Mouse (Mus musculus) ES-Bruce4 (cell line): Measurements from ENCODE around the gene Gm15737. TPM values are rescaled to one million over a fixed set of nuclear protein-coding genes. Genes with fewer than 3 reads are reported as not detected.
A peak's percentile ranks its signal among the peaks of the same experiment; 100 is the strongest.

Experiments used
- H3K27ac ChIP-seq: 2 replicates; pipeline ENCODE4 v1.5.1; 2012; ENCODE audit warnings: low read length, inconsistent platforms; ENCODE audit not compliant: insufficient read depth
- H3K27me3 ChIP-seq: 2 replicates; pipeline ENCODE4 v1.6.1; 2012; ENCODE audit warnings: mild to moderate bottlenecking, low read length, inconsistent platforms; ENCODE audit not compliant: control insufficient read depth, poor library complexity, insufficient read depth, severe bottlenecking
- H3K36me3 ChIP-seq: 2 replicates; pipeline ENCODE4 v1.6.1; 2012; ENCODE audit warnings: inconsistent platforms, mild to moderate bottlenecking, low read length, moderate library complexity; ENCODE audit not compliant: control insufficient read depth, poor library complexity, insufficient read depth, severe bottlenecking
- H3K4me1 ChIP-seq: one replicate; pipeline ENCODE4 v1.8.1; 2011; ENCODE audit warnings: low read length; ENCODE audit not compliant: control insufficient read depth, insufficient read depth
- H3K4me3 ChIP-seq: 2 replicates; pipeline ENCODE4 v1.5.1; 2011; ENCODE audit warnings: low read depth, mild to moderate bottlenecking, low read length
- H3K9ac ChIP-seq: 2 replicates; pipeline ENCODE4 v1.6.1; 2012; ENCODE audit warnings: low read depth, mild to moderate bottlenecking, inconsistent platforms; ENCODE audit not compliant: poor library complexity, severe bottlenecking
- H3K9me3 ChIP-seq: replicated peaks from 2 replicates; pipeline ENCODE4 v1.6.1; 2012; ENCODE audit warnings: mild to moderate bottlenecking, low read length, inconsistent platforms; ENCODE audit not compliant: control insufficient read depth, poor library complexity, insufficient read depth, severe bottlenecking
- CTCF ChIP-seq: IDR thresholded peaks from one replicate; pipeline ENCODE4 v1.8.1; 2011; ENCODE audit warnings: low read depth, low read length
- EP300 ChIP-seq: IDR thresholded peaks from 2 replicates; pipeline ENCODE4 v1.6.1; 2011; ENCODE audit warnings: low read depth, low read length; ENCODE audit not compliant: insufficient read depth
- POLR2A ChIP-seq: IDR thresholded peaks from one replicate; pipeline ENCODE4 v1.8.1; 2011; ENCODE audit warnings: low read length; ENCODE audit not compliant: insufficient read depth
- polyA plus RNA-seq: library from polyadenylated mRNA; stranded (reverse); fragments of >200 nt; gene quantifications from 2 replicates; pipeline ENCODE4 v1.2.4, GENCODE M21; 2011; ENCODE audit warnings: low read depth; ENCODE audit not compliant: missing spikeins, insufficient read depth, insufficient read length

The Gm15737 gene
- polyA plus RNA-seq, 1 experiment = not detected

DNA sequence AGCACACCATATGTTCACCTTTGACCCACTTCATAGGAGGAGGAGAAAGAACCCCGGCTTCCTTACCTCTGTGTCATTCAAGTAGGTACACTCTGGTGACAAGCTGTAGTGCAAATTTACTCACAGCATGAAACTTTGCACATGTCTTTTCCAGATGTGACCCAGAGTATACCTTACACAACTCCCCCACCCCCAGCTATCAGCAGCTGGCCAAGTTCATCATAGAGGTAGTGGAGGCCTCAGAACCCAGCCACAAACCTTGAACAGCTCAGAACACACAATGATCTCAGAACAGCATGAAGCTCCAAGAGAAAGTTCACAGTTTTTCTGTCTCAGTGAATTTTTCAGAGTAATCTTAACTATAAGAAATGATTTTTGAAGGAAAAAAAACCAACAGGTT is 22.4 kb downstream of the Gm15737 start:
- no peak overlapping the region for H3K4me3 ChIP-seq
- no peaks in the 10 kb centered on the region for H3K9me3 ChIP-seq
- no peaks in the 10 kb centered on the region for H3K4me1 ChIP-seq
- TF ChIP-seq POLR2A (no peak), CTCF (no peak), EP300 (no peak)
- H3K27me3 ChIP-seq = no peaks in the 10 kb centered on the region
- no peaks in the 10 kb centered on the region for H3K36me3 ChIP-seq
- no peak overlapping the region for H3K9ac ChIP-seq
- no peak overlapping the region for H3K27ac ChIP-seq

- Histone ChIP-seq H3K9me3 (no peaks in the 10 kb centered on the region), H3K9ac (no peak overlapping the region), H3K27me3 (no peaks in the 10 kb centered on the region), H3K4me3 (no peak overlapping the region), H3K27ac (no peak overlapping the region), H3K36me3 (no peaks in the 10 kb centered on the region), H3K4me1 (no peaks in the 10 kb centered on the region)
- TF ChIP-seq POLR2A (no peak), CTCF (no peak), EP300 (no peak)
Observed at GRCm38 (mm10) chr6:92904037-92904436, 34.9 kb downstream of the Gm15737 start.

GRCm38 (mm10) chr6:92904491-92904890 is 35.3 kb downstream of the Gm15737 start:
- Histone ChIP-seq H3K9me3 (no peaks in the 10 kb centered on the region), H3K4me1 (peaks cover 3% of the 10 kb centered on the region), H3K36me3 (no peaks in the 10 kb centered on the region), H3K27ac (no peak overlapping the region), H3K27me3 (no peaks in the 10 kb centered on the region), H3K4me3 (no peak overlapping the region), H3K9ac (no peak overlapping the region)
- TF ChIP-seq CTCF = no peak
- no peak for TF ChIP-seq POLR2A
- TF ChIP-seq EP300 = no peak

GRCm38 (mm10) chr6:92905922-92906321 is 36.8 kb downstream of the Gm15737 start:
- H3K4me1 ChIP-seq = peaks cover 3% of the 10 kb centered on the region
- no peak overlapping the region for H3K27ac ChIP-seq
- no peak for TF ChIP-seq EP300
- TF ChIP-seq POLR2A = no peak
- TF ChIP-seq CTCF = no peak
- H3K4me3 ChIP-seq = no peak overlapping the region
- H3K27me3 ChIP-seq = no peaks in the 10 kb centered on the region
- no peaks in the 10 kb centered on the region for H3K9me3 ChIP-seq
- H3K36me3 ChIP-seq = no peaks in the 10 kb centered on the region
- no peak overlapping the region for H3K9ac ChIP-seq

GRCm38 (mm10) chr6:92909361-92909760 is 40.2 kb downstream of the Gm15737 start:
- no peak overlapping the region for H3K9ac ChIP-seq
- TF ChIP-seq EP300 (peak; percentile 47; the same call in 1 of the 2 replicates), CTCF (no peak), POLR2A (no peak)
- peaks cover 3% of the 10 kb centered on the region for H3K4me1 ChIP-seq
- H3K4me3 ChIP-seq = no peak overlapping the region
- no peaks in the 10 kb centered on the region for H3K27me3 ChIP-seq
- H3K9me3 ChIP-seq = no peaks in the 10 kb centered on the region
- H3K36me3 ChIP-seq = no peaks in the 10 kb centered on the region
- no peak overlapping the region for H3K27ac ChIP-seq

DNA sequence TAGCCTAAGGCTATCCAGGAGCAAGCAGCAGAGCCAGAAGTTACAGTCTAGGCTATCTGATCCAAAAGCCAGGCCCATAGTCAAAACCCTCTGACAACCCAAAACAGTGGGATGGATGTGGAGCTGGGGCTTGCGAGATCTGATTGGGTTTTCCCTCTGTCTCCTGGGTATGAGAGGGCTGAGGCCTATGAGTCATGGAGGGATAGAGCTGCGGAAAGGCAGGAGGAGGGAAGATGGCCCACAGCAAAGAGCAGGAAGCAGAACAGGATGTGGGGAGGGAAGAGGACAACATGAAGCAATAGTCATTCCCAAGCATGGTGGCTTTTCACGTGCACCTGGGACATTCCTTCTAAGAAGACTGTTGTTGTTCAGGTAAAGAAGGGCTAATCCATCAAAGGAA is 41.5 kb downstream of the Gm15737 start:
- Histone ChIP-seq H3K4me1 (peaks cover 3% of the 10 kb centered on the region), H3K9ac (no peak overlapping the region), H3K4me3 (no peak overlapping the region), H3K36me3 (no peaks in the 10 kb centered on the region), H3K27me3 (no peaks in the 10 kb centered on the region), H3K27ac (no peak overlapping the region), H3K9me3 (no peaks in the 10 kb centered on the region)
- TF ChIP-seq POLR2A = no peak
- no peak for TF ChIP-seq CTCF
- no peak for TF ChIP-seq EP300
